8 mouse cellular contexts compared by ENCODE assay signal in genomic region chr6:55232524-55233264, GRCm38 (mm10). TPM values are rescaled to one million over a fixed set of nuclear protein-coding genes. Genes with fewer than 3 reads are reported as not detected.
A peak's percentile ranks its signal among the peaks of the same experiment; 100 is the strongest.
DNase-seq lines count a peak whose midpoint lies in the region; ATAC-seq and TF ChIP-seq lines count a peak whose summit lies in the region.

No protein-coding gene starts in this region.

- no peaks in the 10 kb centered on the region for H3K9me3 ChIP-seq in forebrain, postnatal 0 days (ENCODE audit: low read length)
- no peaks in the 10 kb centered on the region for H3K9me3 ChIP-seq in kidney, postnatal 0 days (replicated peaks; ENCODE audit: low read length)

- no peak overlapping the region for H3K4me3 ChIP-seq in forebrain, postnatal 0 days (ENCODE audit: low read depth, low read length)
- no peak overlapping the region for H3K4me3 ChIP-seq in kidney, postnatal 0 days (replicated peaks; ENCODE audit: low read depth, low read length)

- TF ChIP-seq CTCF in forebrain, postnatal 0 days (IDR thresholded peaks at IDR 0.05; ENCODE audit: low read depth) = peak; percentile 86
- TF ChIP-seq CTCF in kidney, postnatal 0 days (IDR thresholded peaks at IDR 0.05; ENCODE audit: low read depth) = peak; percentile 90

- no peak overlapping the region for H3K4me2 ChIP-seq in forebrain, postnatal 0 days (ENCODE audit: low read depth)
- no peak overlapping the region for H3K4me2 ChIP-seq in kidney, postnatal 0 days (ENCODE audit: low read length)

- no peaks in the 10 kb centered on the region for H3K4me1 ChIP-seq in forebrain, postnatal 0 days (ENCODE audit: insufficient read depth)
- no peaks in the 10 kb centered on the region for H3K4me1 ChIP-seq in kidney, postnatal 0 days (replicated peaks; ENCODE audit: insufficient read depth, low read length)

- WGBS in forebrain, postnatal 0 days = 63% methylated on average over 3 of the region's 3 CpGs
- 70% methylated on average over 3 of the region's 3 CpGs for WGBS in kidney, postnatal 0 days

- no peaks in the 10 kb centered on the region for H3K27me3 ChIP-seq in forebrain, postnatal 0 days (ENCODE audit: insufficient read depth, low read length)
- H3K27me3 ChIP-seq in kidney, postnatal 0 days (ENCODE audit: insufficient read depth, low read length) = no peaks in the 10 kb centered on the region

- H3K27ac ChIP-seq in forebrain, postnatal 0 days (ENCODE audit: low read depth, low read length) = no peak overlapping the region
- H3K27ac ChIP-seq in kidney, postnatal 0 days = no peak overlapping the region

- ATAC-seq in CD4-positive, CD25-positive, alpha-beta regulatory T cell, adult 4 months = no peak
- ATAC-seq in forebrain, postnatal 0 days = peak; percentile 86
- peak; percentile 76 for ATAC-seq in kidney, postnatal 0 days (replicated peaks; ENCODE audit: low FRiP score, low read depth)

- DNase-seq in CD4-positive, CD25-positive, alpha-beta regulatory T cell, adult 2 months (ENCODE audit: low read depth, low spot score) = peak; percentile 50
- peak; percentile 34 for DNase-seq in CD4-positive helper T cell, adult 2 months (ENCODE audit: low read depth, low spot score)
- DNase-seq in cerebellum, adult 9-10 months = peak; percentile 68
- peak; percentile 81 for DNase-seq in forebrain, postnatal 0 days
- peak; percentile 91 for DNase-seq in kidney, postnatal 0 days (ENCODE audit: low spot score)
- peak; percentile 70 for DNase-seq in lung, postnatal 36 days
- peak; percentile 50 for DNase-seq in telencephalon, adult 2 months (ENCODE audit: low read depth, low spot score)

- peaks cover 8% of the 10 kb centered on the region; the same call in 1 of the 2 replicates for H3K36me3 ChIP-seq in forebrain, postnatal 0 days (ENCODE audit: insufficient read depth)
- H3K36me3 ChIP-seq in kidney, postnatal 0 days (ENCODE audit: insufficient read depth, low read length) = 0 out of 2 replicates have a peak, but pooled peaks cover 11% of the 10 kb centered on the region

- H3K9ac ChIP-seq in forebrain, postnatal 0 days = no peak overlapping the region
- no peak overlapping the region for H3K9ac ChIP-seq in kidney, postnatal 0 days (ENCODE audit: low read depth, low read length)

RNA-seq across cellular contexts. Expression of gene Mindy4, which starts 29.5 kb away (rescaled TPM):
- polyA plus RNA-seq in CD4-positive, CD25-positive, alpha-beta regulatory T cell, adult 4 months (2017; shearing (Covaris generic)) = under 1 TPM; 0.08 to 0.66 TPM
- total RNA-seq in forebrain, postnatal 0 days (2014; rRNA removed) = 11.9 and 16.8 TPM in 2 replicates
- polyA plus RNA-seq in forebrain, postnatal 0 days (2015; fragmentation: Nextera tagmentation; extraction: Ambion mirVana) = 9.3 and 12.5 TPM in 2 replicates
- polyA plus RNA-seq in kidney, postnatal 0 days (2015; fragmentation: Nextera tagmentation; extraction: Ambion mirVana) = 11.6 TPM in 2 replicates

RNA-seq across cellular contexts. Expression of gene Inmt, which starts 57.9 kb away (rescaled TPM):
- polyA plus RNA-seq in CD4-positive, CD25-positive, alpha-beta regulatory T cell, adult 4 months (2017; shearing (Covaris generic)) = not detected
- total RNA-seq in forebrain, postnatal 0 days (2014; rRNA removed) = not detected in 2 replicates
- 0.13 TPM in 1 of 2 replicates, not detected in the other for polyA plus RNA-seq in forebrain, postnatal 0 days (2015; fragmentation: Nextera tagmentation; extraction: Ambion mirVana)
- polyA plus RNA-seq in kidney, postnatal 0 days (2015; fragmentation: Nextera tagmentation; extraction: Ambion mirVana) = 25.1 and 25.4 TPM in 2 replicates

Comparison
In these comparisons a context has a peak if more than half of its experiments do, and no peak if none do; other contexts are left out.
1. DNase-seq: peak in every context shown above with its lines; median percentile 91 in kidney, postnatal 0 days; 81 in forebrain, postnatal 0 days; 70 in lung, postnatal 36 days; 68 in cerebellum, adult 9-10 months; 50 in CD4-positive, CD25-positive, alpha-beta regulatory T cell, adult 2 months; 50 in telencephalon, adult 2 months; 34 in CD4-positive helper T cell, adult 2 months.
2. RNA of gene Inmt, which starts 57.9 kb away (polyA plus RNA-seq): 25.1 to 25.4 TPM in kidney, postnatal 0 days; 0.13 TPM in forebrain, postnatal 0 days and not detected in CD4-positive, CD25-positive, alpha-beta regulatory T cell, adult 4 months; every median in the first group is over 10 times any median in the second.